Mouse (Mus musculus): ENCODE data around the gene Tnik.

Gene Tnik

DNA sequence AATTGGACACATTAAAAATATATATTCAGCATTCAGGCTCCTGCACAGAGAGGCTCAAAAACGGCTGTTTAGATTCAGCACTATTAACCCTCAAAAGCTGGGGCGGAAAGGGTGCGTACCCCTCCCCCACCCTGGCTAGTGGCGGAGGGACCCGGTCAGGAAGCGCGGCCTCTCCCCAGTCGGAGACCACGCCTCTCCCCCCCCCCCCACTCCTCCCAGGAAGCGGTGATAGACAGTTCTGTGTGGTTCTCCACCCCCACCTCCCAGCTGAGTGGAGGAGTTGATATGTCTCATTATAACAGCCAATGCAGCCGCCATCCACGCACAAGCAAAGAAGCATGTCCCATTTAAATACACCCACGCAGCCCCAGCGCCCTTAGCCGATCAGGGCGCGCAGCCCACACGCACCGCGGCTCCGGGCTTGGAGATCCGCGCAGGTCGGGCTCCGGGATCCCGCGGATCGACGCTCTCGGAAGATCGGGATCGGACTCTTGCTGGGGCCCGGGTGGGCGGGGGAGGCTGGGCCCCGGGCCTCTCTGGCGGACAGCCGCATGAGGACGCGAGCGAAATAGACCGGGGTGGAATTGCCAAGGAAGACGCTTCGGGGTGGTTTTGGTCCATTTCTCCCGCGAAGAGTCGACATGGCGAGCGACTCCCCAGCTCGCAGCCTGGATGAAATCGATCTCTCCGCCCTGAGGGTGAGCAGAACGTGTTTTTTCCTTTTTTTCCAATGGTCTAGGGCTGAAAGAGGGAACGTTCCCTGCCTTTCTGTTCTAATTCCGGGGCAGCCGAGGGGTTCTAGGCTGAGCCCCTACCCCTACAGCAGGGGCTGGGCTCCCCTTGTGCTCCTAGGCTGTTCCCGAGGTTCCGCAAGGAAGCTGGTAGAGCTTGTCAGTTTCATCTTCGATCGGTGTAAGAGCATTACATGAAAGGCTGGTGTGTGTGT is at the start of gene Tnik:
Gene Tnik (plus strand): TSS at position 213 of the 946 bp plus-strand sequence.
- in situ Hi-C loops (cut with MseI, MboI): no loop called here

DNA sequence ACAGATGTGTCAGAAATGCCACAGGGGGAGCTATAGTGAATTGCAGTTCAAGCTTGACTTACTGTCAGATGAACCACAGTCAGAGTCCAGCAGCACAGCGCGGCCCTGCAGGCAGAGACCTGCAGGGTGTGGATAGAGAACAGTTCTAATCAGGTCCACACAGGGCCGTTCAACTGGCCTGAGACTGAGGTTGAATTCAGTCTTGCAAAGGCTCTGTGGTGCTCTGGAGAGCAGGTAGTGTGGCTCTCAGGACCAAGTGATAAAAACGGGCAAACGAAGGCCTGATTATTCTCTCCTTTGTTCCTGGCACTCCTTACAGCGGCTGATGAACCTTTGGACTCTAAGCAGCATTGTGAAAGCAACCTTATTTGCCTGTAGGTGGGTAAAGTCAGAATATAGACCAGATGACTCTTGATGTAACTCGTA is 48.1 kb upstream of the Tnik start:
- in situ Hi-C loops (cut with MseI, MboI): no loop called here

GRCm38 (mm10) chr3:28217001-28217400 is 46.0 kb upstream of the Tnik start:
- in situ Hi-C loops (cut with MseI, MboI): no loop called here

GRCm38 (mm10) chr3:28219533-28219932 is 43.5 kb upstream of the Tnik start:
- in situ Hi-C loops (cut with MseI, MboI): no loop called here

DNA sequence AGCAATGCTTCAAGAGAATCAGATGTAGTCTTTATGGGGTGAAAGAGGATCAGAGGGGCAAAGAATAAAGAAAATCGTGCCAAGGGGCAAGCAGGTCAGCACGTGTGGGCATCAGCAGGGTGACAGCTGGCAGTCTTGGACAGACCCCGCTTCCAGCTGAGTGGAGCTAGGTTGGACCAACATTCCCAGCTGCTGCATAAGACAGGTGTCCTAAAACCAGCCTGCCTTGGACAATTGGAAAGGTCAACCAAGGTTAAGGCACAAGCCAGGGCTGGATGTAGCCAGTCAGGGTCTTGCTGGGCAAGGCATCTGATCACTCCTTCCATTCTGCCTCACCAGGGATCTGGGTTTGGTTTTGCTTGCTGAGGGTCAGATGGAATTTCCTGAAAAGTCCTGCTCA is 43.0 kb upstream of the Tnik start:
- in situ Hi-C loops (cut with MseI, MboI): no loop called here

DNA sequence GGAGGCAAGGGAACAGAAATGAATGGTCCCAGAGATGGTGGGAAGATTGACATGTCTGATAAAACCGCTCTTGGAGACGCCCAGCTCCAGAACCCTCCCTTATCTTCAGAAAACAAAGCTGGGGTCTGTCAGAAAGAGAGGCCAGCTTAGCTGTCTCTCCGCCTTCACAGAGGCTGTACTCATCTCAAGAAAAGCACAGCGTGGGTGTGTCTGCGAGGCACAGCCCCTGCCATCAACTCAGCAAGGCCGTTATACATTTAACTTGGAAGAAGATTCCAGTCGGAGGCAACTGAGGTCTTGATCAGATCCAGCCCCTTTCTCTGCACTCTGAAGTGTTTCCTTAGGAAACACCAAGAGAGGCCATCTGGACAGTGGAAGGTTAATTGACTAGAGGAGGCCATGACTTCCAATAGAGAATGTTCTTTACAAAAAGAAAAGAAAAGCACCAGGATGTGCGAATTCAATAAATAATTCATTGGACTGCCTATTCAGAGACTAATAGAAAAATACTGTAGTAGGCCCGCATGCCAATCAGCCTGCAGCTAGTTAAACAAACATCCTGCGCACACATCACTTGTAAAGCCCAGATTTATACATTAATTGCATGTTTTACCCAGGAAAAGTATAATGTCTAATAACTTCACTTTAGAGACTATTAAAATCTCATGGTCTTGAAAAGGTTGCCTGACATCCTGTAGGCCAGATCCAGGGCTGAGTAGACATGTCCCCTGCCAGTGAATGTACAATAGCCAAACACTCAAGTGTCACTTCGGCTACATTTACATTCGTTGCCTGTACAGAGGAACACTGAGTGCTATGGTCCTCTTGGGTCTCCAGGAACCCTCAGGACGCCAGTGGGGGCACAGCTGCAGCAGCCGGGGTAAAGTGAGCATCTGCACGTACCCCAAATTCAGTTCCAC is 38.3 kb upstream of the Tnik start:
- in situ Hi-C loops (cut with MseI, MboI): no loop called here

DNA sequence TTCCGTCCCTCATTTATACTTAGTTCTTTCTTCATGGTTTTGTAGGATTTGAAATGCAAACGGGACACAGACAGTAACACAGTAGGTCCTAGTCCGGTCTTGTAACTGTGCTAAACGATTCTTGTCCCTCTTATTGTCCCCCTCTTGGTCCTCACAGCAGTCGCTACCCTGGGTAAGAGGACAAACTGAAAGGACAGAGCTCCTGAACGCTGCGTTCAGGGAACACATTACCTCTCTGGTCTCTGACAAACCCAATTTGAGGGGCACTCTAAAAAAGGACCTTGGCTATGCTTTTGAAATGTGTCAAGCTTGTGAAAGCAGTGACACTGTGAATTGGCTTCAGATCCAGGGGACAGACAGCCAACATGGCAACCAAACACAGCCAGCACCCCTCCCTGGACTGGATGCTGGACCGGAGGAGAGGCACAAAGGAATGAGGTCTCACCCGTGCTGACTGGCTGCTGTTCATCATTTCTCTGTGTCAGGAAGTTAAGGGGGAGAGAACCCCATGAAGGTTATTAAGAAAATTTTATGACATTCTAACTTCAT is 37.6 kb upstream of the Tnik start:
- in situ Hi-C loops (cut with MseI, MboI): no loop called here

- in situ Hi-C loops (cut with MseI, MboI): no loop called here
Observed at GRCm38 (mm10) chr3:28226181-28226580, 36.8 kb upstream of the Tnik start.

GRCm38 (mm10) chr3:28228930-28229329 is 34.1 kb upstream of the Tnik start:
- in situ Hi-C loops (cut with MseI, MboI): no loop called here

DNA sequence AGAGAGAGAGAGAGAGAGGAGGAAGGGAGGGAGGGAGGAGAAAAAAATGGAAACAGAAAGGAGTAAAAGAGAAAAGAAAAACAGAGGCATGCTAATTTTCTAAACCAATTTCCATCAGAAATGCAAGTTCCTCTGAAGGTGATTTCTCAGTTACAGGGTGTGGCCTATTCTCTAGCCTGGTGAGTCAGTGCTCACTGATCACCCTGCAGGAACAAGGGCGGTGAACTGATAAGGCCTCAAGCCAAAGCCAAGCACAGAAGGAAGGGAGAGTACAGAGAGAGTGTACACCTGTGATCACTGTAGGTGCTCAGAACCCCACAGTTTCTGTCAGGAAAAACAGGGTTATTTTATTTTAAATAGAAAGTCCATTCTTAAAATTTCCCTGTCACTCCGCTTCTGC is 33.5 kb upstream of the Tnik start:
- in situ Hi-C loops (cut with MseI, MboI): no loop called here

- in situ Hi-C loops (cut with MseI, MboI): no loop called here
Observed at GRCm38 (mm10) chr3:28232885-28233284, 30.1 kb upstream of the Tnik start.

- in situ Hi-C loops (cut with MseI, MboI): no loop called here
Observed at GRCm38 (mm10) chr3:28234179-28234578, 28.8 kb upstream of the Tnik start.

DNA sequence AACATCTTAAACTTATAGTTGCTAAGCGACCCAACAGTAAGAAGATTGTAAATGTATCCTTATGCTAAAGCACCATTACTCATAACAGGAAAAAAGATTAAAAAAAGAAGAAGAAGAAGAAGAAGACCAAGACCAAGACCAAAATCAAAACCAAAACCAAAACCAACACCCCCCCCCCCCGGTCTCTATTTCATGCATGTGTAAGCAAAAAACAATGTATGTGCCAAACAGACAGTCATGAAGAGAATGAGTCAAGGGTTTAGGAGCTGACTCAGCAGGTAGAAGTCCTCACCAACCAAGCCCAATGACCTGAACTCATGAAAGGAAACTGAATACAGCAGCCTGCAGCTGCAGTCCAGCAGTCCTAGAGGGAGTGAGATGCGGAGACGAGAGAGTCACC is 26.3 kb upstream of the Tnik start:
- in situ Hi-C loops (cut with MseI, MboI): no loop called here

GRCm38 (mm10) chr3:28238136-28238535 is 24.9 kb upstream of the Tnik start:
- in situ Hi-C loops (cut with MseI, MboI): no loop called here

GRCm38 (mm10) chr3:28242561-28242960 is 20.5 kb upstream of the Tnik start:
- in situ Hi-C loops (cut with MseI, MboI): no loop called here

GRCm38 (mm10) chr3:28244244-28244890 is 18.6 kb upstream of the Tnik start:
- in situ Hi-C loops (cut with MseI, MboI): no loop called here

- in situ Hi-C loops (cut with MseI, MboI): no loop called here
Observed at GRCm38 (mm10) chr3:28248255-28248957, 14.6 kb upstream of the Tnik start.

- in situ Hi-C loops (cut with MseI, MboI): no loop called here
Observed at GRCm38 (mm10) chr3:28255711-28256110, 7.3 kb upstream of the Tnik start.

DNA sequence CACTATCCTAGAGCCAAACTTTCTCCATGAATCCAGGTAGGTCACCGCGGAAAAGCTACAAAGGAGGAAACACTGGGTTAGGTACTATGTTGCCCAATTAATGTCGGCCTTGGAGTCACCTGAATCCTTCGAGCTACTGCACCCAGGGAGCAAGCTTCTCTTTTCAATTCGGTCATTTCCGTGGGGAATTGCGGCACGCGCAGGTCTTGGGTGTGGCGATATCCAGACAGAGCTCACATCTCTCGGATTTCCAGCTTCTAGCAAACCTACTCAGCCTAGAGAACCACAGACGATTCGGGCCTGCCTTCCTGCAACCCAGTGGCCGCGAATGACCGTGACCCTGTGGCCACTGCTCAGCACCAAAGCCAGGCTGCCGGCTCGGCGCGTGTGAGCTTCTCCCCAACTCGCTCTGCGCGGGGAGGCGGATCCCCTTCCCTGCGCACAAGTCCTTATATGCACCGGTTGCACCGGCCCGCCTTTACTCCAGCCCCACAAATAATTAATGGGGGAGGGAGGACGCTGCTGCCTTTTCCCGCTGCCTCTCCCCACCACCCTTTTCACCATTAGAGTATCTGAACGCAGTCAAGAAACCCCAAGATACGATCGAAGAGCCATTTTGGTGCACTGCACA is 528 bp upstream of the Tnik start:
- in situ Hi-C loops (cut with MseI, MboI): no loop called here

Data from mouse trophoblast stem cell (cell line).